Mouse (Mus musculus) limb, embryonic 11.5 days (tissue): ENCODE results near the gene Slc30a9. TPM values are rescaled to one million over a fixed set of nuclear protein-coding genes. Genes with fewer than 3 reads are reported as not detected.

ENCODE experiments used
- ATAC-seq: fragments of 200-750 bp; cut with Nextera tagmentation; 2 replicates; pipeline ENCODE4 v1.8.0; 2017; ENCODE audit warnings: low read depth; ENCODE audit not compliant: insufficient number of reproducible peaks, low FRiP score, low TSS enrichment
- DNase-seq: peaks from one replicate; pipeline ENCODE4 v3.0.0-alpha.2; 2015; ENCODE audit warnings: low spot score
- H3K27ac ChIP-seq: fragments of 300-500 bp; sonication (generic); replicated peaks from 2 replicates; pipeline ENCODE4 v1.5.1; 2014; ENCODE audit warnings: low read depth, mild to moderate bottlenecking, low read length
- H3K27me3 ChIP-seq: fragments of 300-500 bp; sonication (generic); 2 replicates; pipeline ENCODE4 v1.6.1; 2014; ENCODE audit warnings: mild to moderate bottlenecking, low read length, mixed read lengths; ENCODE audit not compliant: control insufficient read depth, insufficient read depth
- H3K36me3 ChIP-seq: fragments of 300-500 bp; sonication (generic); 2 replicates; pipeline ENCODE4 v1.6.1; 2014; ENCODE audit warnings: mild to moderate bottlenecking, low read length, moderate library complexity, mixed read lengths; ENCODE audit not compliant: control insufficient read depth, insufficient read depth
- H3K4me1 ChIP-seq: fragments of 300-500 bp; sonication (generic); 2 replicates; pipeline ENCODE4 v1.6.1; 2014; ENCODE audit warnings: low read length, mixed read lengths; ENCODE audit not compliant: control insufficient read depth, insufficient read depth
- H3K4me2 ChIP-seq: fragments of 300-500 bp; sonication (generic); 2 replicates; pipeline ENCODE4 v1.6.1; 2014; ENCODE audit warnings: low read depth, mild to moderate bottlenecking, moderate library complexity; ENCODE audit not compliant: severe bottlenecking
- H3K4me3 ChIP-seq: fragments of 300-500 bp; sonication (generic); 2 replicates; pipeline ENCODE4 v1.5.1; 2014; ENCODE audit warnings: low read depth, low read length
- H3K9ac ChIP-seq: fragments of 300-500 bp; sonication (generic); 2 replicates; pipeline ENCODE4 v1.6.1; 2014; ENCODE audit warnings: mild to moderate bottlenecking, low read length
- H3K9me3 ChIP-seq: fragments of 300-500 bp; sonication (generic); 2 replicates; pipeline ENCODE4 v1.6.1; 2016; ENCODE audit warnings: low read length; ENCODE audit not compliant: control insufficient read depth
- WGBS: fragments of 180-500 bp; shearing (Covaris S2); extraction: QIAGEN DNeasy Blood & Tissue Kit; methylation state at CpG from one replicate; pipeline ENCODE4 v1.1.7; 2014; 5-methylcytosine and 5-hydroxymethylcytosine counted together
- polyA plus RNA-seq: library from polyadenylated mRNA; unstranded; fragments of >200 nt; fragmentation: Nextera tagmentation; extraction: Ambion mirVana; gene quantifications from 2 replicates; pipeline ENCODE4 v1.2.1, GENCODE M21; 2014

The Slc30a9 gene
- polyA plus RNA-seq, 1 experiment from 2014 or later = 119 TPM

DNA sequence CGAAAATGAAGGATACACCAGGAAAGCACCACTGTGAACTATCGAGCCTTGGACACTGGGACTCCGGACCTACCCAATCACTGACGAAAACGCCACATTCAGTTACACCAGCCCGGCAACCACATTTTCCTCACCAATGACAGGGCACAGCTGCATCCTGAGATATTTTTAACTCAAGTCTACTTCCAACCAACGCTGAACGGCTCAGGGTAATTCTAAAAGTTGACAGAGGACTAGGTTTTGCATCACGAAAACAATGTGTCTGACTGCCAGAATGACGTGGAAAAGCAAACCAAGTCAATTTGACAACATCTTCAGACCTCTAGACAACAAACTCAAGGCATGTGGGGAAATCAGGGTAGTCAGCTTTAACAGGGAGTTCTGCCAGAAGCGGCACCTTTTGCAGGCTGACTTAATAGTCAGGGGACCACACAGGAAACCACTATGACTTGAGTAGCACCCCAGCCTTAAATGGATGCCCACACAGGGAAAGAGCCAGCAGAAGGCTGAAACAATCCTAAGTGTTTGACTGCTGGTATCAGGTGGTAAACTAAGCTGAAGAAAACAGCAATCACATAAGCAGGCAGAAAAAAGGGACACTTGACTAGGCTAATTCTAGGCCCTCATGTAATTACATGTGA, 88.6 kb downstream of the Slc30a9 start:
- ATAC-seq (no peak), DNase-seq (no peak)
- Histone ChIP-seq H3K27me3 (no peaks in the 10 kb centered on the region), H3K36me3 (0 out of 2 replicates have a peak, but pooled peaks cover 2% of the 10 kb centered on the region), H3K4me2 (no peak overlapping the region), H3K27ac (no peak overlapping the region), H3K9me3 (no peaks in the 10 kb centered on the region), H3K4me3 (no peak overlapping the region), H3K4me1 (peaks cover 17% of the 10 kb centered on the region), H3K9ac (no peak overlapping the region)
- 88% methylated on average over 11 of the region's 11 CpGs for WGBS

DNA sequence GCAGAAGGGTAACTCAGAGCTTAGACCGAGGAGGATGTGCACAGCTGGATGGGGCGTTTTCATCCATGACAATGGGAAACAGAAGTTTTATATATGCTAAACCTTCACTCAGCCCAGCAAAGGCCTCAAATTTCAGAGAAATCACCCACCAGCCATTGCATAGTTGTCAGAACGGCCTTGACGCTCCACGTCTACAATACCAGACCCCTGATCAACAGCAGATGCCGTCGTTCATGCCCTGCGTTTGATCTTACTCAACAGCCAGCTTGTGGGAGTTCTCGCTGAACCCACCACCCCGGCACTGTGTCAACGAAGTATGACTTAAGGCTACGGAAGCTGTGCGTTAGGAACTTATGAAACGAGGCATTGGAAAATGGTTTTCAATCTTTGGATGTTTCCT, 90.4 kb downstream of the Slc30a9 start:
- no peak overlapping the region for H3K9ac ChIP-seq
- DNase-seq (peak; percentile 69), ATAC-seq (no peak)
- no peaks in the 10 kb centered on the region for H3K9me3 ChIP-seq
- no peak overlapping the region for H3K27ac ChIP-seq
- H3K27me3 ChIP-seq = no peaks in the 10 kb centered on the region
- H3K36me3 ChIP-seq = 0 out of 2 replicates have a peak, but pooled peaks cover 2% of the 10 kb centered on the region
- H3K4me3 ChIP-seq = no peak overlapping the region
- WGBS = 26% methylated on average over 14 of the region's 14 CpGs
- H3K4me1 ChIP-seq = peaks cover 26% of the 10 kb centered on the region
- no peak overlapping the region for H3K4me2 ChIP-seq

DNA sequence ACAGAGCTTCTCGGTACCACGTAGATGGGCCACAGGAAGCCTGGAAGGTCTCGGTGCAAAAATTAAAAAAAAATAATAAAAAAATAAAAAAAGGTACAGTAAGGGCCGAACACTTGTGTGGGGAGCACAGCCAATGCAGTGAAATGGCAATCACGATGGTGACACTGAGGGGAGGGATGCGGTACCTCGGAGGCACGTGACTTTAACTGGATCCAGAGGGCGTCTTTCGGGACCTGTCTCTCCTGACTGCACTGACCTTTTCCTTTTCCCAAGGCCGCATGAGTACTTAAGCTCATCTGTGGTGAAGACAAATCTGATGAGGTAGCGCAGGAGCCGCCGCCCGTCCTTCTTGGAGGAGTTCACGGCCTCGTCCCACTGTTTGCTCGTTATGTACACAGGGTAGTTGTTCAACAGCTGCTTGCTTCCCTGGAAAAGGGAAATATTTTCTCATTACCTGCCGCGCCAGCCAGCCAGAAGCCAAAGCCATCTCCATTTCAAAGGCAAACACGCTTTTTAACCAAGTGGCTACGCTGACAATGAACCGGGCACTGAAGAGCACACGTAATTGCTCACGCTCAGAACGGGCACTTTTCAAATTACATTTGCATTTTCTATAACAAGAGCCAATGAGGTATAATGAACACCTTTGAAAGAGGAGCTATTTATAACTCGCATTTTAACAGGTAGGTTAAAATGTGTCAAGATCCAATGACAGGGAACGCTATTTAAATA, 93.3 kb downstream of the Slc30a9 start:
- Histone ChIP-seq H3K4me2 (peak overlapping the region; percentile 25; the same call in 1 of the 2 replicates), H3K36me3 (peaks cover 6% of the 10 kb centered on the region; the same call in 1 of the 2 replicates), H3K27ac (peak overlapping the region; percentile 52; the same call in 1 of the 2 replicates), H3K9ac (no peak overlapping the region), H3K27me3 (no peaks in the 10 kb centered on the region), H3K9me3 (no peaks in the 10 kb centered on the region), H3K4me1 (peaks cover 30% of the 10 kb centered on the region), H3K4me3 (no peak overlapping the region)
- WGBS = 36% methylated on average over 28 of the region's 28 CpGs
- DNase-seq = peak; percentile 50
- 0 out of 2 replicates have a peak, but pooled peaks have one; percentile 19 for ATAC-seq

DNA sequence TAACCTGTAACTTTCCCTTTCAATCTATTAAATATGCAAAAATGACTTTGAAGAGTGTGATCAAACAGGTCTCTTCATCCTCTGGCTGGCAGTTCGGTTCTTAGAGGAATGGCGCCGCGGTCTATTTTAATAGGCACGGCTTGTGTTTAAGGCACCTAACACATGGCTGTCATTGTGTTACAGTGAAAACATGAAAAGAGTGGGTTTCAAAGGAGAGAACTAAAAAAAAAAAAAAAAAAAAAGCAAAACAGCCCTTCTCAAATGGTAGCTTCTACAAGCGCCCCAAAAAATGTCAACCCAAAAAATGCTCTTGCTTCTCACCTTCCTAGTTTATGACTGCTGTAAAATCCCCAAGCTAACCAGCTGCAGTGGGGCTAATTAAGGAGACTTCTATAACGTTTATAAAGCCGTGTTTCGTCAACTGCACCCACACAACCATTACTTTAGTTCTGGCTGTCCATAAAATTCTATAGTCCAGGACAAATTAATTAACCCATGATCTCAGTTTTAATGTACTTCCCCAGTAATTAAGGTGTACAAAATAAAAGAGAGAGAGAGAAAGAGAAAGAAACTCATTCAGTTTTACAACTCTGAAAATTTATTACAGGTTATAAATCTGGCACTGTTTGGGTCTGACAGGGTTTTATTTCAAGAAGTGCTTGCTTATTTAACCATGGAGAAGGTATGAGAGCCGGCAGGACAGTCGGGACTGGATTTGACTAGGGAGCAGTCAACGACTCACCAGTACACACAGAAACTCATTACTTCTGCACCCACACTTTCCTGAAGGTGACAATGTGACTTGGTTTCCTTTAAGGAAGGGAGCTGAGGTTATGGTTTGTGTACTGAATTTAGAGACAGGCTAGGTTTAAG, 94.1 kb downstream of the Slc30a9 start:
- DNase-seq (peak; percentile 59), ATAC-seq (peak; percentile 69)
- peak overlapping the region; percentile 39; the same call in 1 of the 2 replicates for H3K4me2 ChIP-seq

DNA sequence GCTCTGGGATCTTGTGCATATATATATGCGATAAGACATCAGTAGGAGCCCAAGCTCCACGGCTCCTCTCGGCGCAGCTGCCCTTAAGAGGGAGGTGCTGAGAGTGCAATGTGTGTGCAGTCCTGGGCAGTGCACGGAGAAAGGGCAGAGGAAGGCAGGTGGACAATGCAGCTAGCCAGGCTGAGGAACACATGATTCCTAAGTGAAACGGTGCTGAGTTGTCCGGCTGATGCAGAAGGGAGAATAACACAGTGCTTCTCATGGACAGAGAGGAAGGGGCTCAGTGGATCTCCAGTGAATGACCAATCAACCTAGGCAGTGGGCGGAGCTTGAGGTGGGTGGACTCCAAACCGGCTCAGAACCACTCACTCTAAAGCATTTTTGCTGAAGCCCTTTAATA, 94.9 kb downstream of the Slc30a9 start:
- Histone ChIP-seq H3K9ac (no peak overlapping the region), H3K27ac (peak overlapping the region; percentile 61; the same call in 1 of the 2 replicates), H3K4me2 (peak overlapping the region; percentile 39), H3K4me1 (peaks cover 30% of the 10 kb centered on the region), H3K27me3 (no peaks in the 10 kb centered on the region), H3K9me3 (no peaks in the 10 kb centered on the region), H3K36me3 (peaks cover 6% of the 10 kb centered on the region; the same call in 1 of the 2 replicates), H3K4me3 (no peak overlapping the region)
- WGBS = 27% methylated on average over 9 of the region's 9 CpGs
- peak; percentile 64 for ATAC-seq
- DNase-seq = peak; percentile 66

More for the DNA sequence above, 94.1 kb downstream of the Slc30a9 start:
- no peak overlapping the region for H3K4me3 ChIP-seq
- peaks cover 30% of the 10 kb centered on the region for H3K4me1 ChIP-seq
- no peaks in the 10 kb centered on the region for H3K9me3 ChIP-seq
- H3K36me3 ChIP-seq = peaks cover 6% of the 10 kb centered on the region; the same call in 1 of the 2 replicates
- 13% methylated on average over 12 of the region's 12 CpGs for WGBS
- H3K9ac ChIP-seq = no peak overlapping the region
- peak overlapping the region; percentile 61; the same call in 1 of the 2 replicates for H3K27ac ChIP-seq
- no peaks in the 10 kb centered on the region for H3K27me3 ChIP-seq

DNA sequence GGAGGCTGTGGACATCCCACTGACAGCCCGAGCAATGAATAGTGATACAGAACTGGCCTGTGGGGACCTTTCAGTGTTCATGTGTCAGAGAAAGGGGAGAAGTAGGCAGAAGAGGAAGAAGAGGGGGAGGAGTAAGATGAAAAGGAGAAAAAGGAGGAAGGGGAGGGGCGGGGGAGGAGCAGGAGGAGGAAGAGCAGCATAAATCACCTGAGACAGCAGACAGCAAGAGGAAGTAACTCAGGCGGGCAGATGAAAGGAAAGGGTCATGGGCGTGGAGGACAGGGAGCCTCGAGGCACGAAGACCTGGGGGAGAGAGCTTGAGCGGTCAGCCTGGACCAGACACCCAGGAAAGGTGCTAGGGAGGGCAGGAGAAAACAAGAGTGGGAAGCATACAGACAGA, 97.6 kb downstream of the Slc30a9 start:
- H3K4me2 ChIP-seq = no peak overlapping the region
- peaks cover 4% of the 10 kb centered on the region; the same call in 1 of the 2 replicates for H3K36me3 ChIP-seq
- no peaks in the 10 kb centered on the region for H3K27me3 ChIP-seq
- H3K9me3 ChIP-seq = no peaks in the 10 kb centered on the region
- H3K27ac ChIP-seq = no peak overlapping the region
- no peak for ATAC-seq
- peaks cover 21% of the 10 kb centered on the region for H3K4me1 ChIP-seq
- no peak overlapping the region for H3K9ac ChIP-seq
- no peak overlapping the region for H3K4me3 ChIP-seq
- 38% methylated on average over 7 of the region's 7 CpGs for WGBS
- DNase-seq = no peak

DNA sequence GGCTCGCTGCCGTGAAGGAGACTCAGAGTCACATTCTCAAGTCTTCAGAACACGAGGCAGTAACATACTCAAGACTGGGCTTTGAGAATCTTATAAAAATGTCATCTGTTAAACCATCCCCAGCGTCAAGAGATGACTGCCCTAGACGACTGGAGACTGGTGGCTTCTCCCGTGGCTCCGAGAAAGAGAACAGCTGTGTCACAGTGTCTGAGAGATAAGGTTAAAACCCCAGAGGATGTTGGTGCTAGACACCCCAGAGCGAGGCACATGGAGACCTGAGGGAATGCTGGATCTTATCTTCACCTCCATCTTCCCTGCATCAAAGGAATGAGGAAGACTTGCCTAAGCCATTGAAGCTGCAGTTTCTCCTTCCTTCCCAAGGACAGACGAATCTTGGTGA, 98.2 kb downstream of the Slc30a9 start:
- no peak overlapping the region for H3K4me3 ChIP-seq
- H3K4me1 ChIP-seq = peaks cover 17% of the 10 kb centered on the region
- ATAC-seq = no peak

More for the DNA sequence above, 98.2 kb downstream of the Slc30a9 start:
- WGBS = 75% methylated on average over 9 of the region's 9 CpGs
- H3K9ac ChIP-seq = no peak overlapping the region
- DNase-seq = no peak
- H3K9me3 ChIP-seq = no peaks in the 10 kb centered on the region
- no peaks in the 10 kb centered on the region for H3K27me3 ChIP-seq
- H3K27ac ChIP-seq = no peak overlapping the region
- no peak overlapping the region for H3K4me2 ChIP-seq
- peaks cover 4% of the 10 kb centered on the region; the same call in 1 of the 2 replicates for H3K36me3 ChIP-seq
